Mouse (Mus musculus): ENCODE measurements at regions not wholly inside any gene's neighbourhood (a gene's known extent, or its start where the extent isn't known, plus 50 kb on each side); places are given as distances from the start of the nearest gene placed in this dataset.

- H3K4me3 ChIP-seq (ENCODE audit: low read depth, low read length), result no peak overlapping the region
- 90% methylated on average over 4 of the region's 4 CpGs for WGBS
- no peak for TF ChIP-seq CTCF (IDR thresholded peaks at IDR 0.05)
- TF ChIP-seq EP300 (IDR thresholded peaks at IDR 0.05), result no peak
- H3K36me3 ChIP-seq (ENCODE audit: insufficient read depth, low read length), result no peaks in the 10 kb centered on the region
- no peaks in the 10 kb centered on the region for H3K9me3 ChIP-seq (ENCODE audit: low read length)
- H3K27me3 ChIP-seq (replicated peaks; ENCODE audit: insufficient read depth, low read length), result no peaks in the 10 kb centered on the region
- no peaks in the 10 kb centered on the region for H3K4me1 ChIP-seq (ENCODE audit: insufficient read depth, low read depth, low read length)
- H3K4me2 ChIP-seq (replicated peaks; ENCODE audit: low read depth, low read length), result no peak overlapping the region
- no peak overlapping the region for H3K9ac ChIP-seq (replicated peaks; ENCODE audit: low read depth)
- DNase-seq (ENCODE audit: low spot score), result no peak
- no peak for ATAC-seq
- H3K27ac ChIP-seq (ENCODE audit: low read length), result no peak overlapping the region
Observed at GRCm38 (mm10) chr6:117510026-117510425, 331.0 kb upstream of the Zfp637 start.

- Histone ChIP-seq H3K27ac (ENCODE audit: low read length) (no peak overlapping the region), H3K4me2 (replicated peaks; ENCODE audit: low read depth, low read length) (no peak overlapping the region), H3K4me3 (ENCODE audit: low read depth, low read length) (no peak overlapping the region), H3K36me3 (ENCODE audit: insufficient read depth, low read length) (no peaks in the 10 kb centered on the region), H3K4me1 (ENCODE audit: insufficient read depth, low read depth, low read length) (no peaks in the 10 kb centered on the region), H3K9ac (replicated peaks; ENCODE audit: low read depth) (no peak overlapping the region), H3K27me3 (replicated peaks; ENCODE audit: insufficient read depth, low read length) (no peaks in the 10 kb centered on the region), H3K9me3 (ENCODE audit: low read length) (no peaks in the 10 kb centered on the region)
- peak; percentile 37 for DNase-seq (ENCODE audit: low spot score)
- ATAC-seq, result peak; percentile 63
- peak; percentile 68 for TF ChIP-seq EP300 (IDR thresholded peaks at IDR 0.05)
- no peak for TF ChIP-seq CTCF (IDR thresholded peaks at IDR 0.05)
- WGBS, result 62% methylated on average over 5 of the region's 5 CpGs
Observed at GRCm38 (mm10) chr6:117514831-117515230, 326.1 kb upstream of the Zfp637 start.

GRCm38 (mm10) chr6:117516906-117517305 is 324.1 kb upstream of the Zfp637 start:
- no peak for DNase-seq (ENCODE audit: low spot score)
- Histone ChIP-seq H3K4me1 (ENCODE audit: insufficient read depth, low read depth, low read length) (no peaks in the 10 kb centered on the region), H3K27me3 (replicated peaks; ENCODE audit: insufficient read depth, low read length) (no peaks in the 10 kb centered on the region), H3K36me3 (ENCODE audit: insufficient read depth, low read length) (no peaks in the 10 kb centered on the region), H3K4me2 (replicated peaks; ENCODE audit: low read depth, low read length) (no peak overlapping the region), H3K27ac (ENCODE audit: low read length) (no peak overlapping the region), H3K9me3 (ENCODE audit: low read length) (no peaks in the 10 kb centered on the region), H3K4me3 (ENCODE audit: low read depth, low read length) (no peak overlapping the region), H3K9ac (replicated peaks; ENCODE audit: low read depth) (no peak overlapping the region)
- TF ChIP-seq CTCF (IDR thresholded peaks at IDR 0.05), result no peak
- no peak for TF ChIP-seq EP300 (IDR thresholded peaks at IDR 0.05)
- ATAC-seq, result no peak
- WGBS, result 44% methylated on average over 7 of the region's 7 CpGs

GRCm38 (mm10) chr6:117518939-117519338 is 322.0 kb upstream of the Zfp637 start:
- ATAC-seq (no peak), DNase-seq (ENCODE audit: low spot score) (no peak)
- Histone ChIP-seq H3K9ac (replicated peaks; ENCODE audit: low read depth) (no peak overlapping the region), H3K4me2 (replicated peaks; ENCODE audit: low read depth, low read length) (no peak overlapping the region), H3K36me3 (ENCODE audit: insufficient read depth, low read length) (no peaks in the 10 kb centered on the region), H3K27ac (ENCODE audit: low read length) (no peak overlapping the region), H3K9me3 (ENCODE audit: low read length) (no peaks in the 10 kb centered on the region), H3K27me3 (replicated peaks; ENCODE audit: insufficient read depth, low read length) (no peaks in the 10 kb centered on the region), H3K4me1 (ENCODE audit: insufficient read depth, low read depth, low read length) (no peaks in the 10 kb centered on the region), H3K4me3 (ENCODE audit: low read depth, low read length) (no peak overlapping the region)
- TF ChIP-seq CTCF (IDR thresholded peaks at IDR 0.05) (no peak), EP300 (IDR thresholded peaks at IDR 0.05) (no peak)
- 34% methylated on average over 3 of the region's 3 CpGs for WGBS

GRCm38 (mm10) chr6:117519466-117519865 is 321.5 kb upstream of the Zfp637 start:
- Histone ChIP-seq H3K27me3 (replicated peaks; ENCODE audit: insufficient read depth, low read length) (no peaks in the 10 kb centered on the region), H3K4me2 (replicated peaks; ENCODE audit: low read depth, low read length) (no peak overlapping the region), H3K4me3 (ENCODE audit: low read depth, low read length) (no peak overlapping the region), H3K9ac (replicated peaks; ENCODE audit: low read depth) (no peak overlapping the region), H3K4me1 (ENCODE audit: insufficient read depth, low read depth, low read length) (no peaks in the 10 kb centered on the region), H3K27ac (ENCODE audit: low read length) (no peak overlapping the region), H3K36me3 (ENCODE audit: insufficient read depth, low read length) (no peaks in the 10 kb centered on the region), H3K9me3 (ENCODE audit: low read length) (no peaks in the 10 kb centered on the region)
- WGBS, result 87% methylated on average over 1 of the region's 1 CpGs
- DNase-seq (ENCODE audit: low spot score) (no peak), ATAC-seq (no peak)
- TF ChIP-seq CTCF (IDR thresholded peaks at IDR 0.05), result no peak
- TF ChIP-seq EP300 (IDR thresholded peaks at IDR 0.05), result no peak

GRCm38 (mm10) chr6:117526161-117526935 is 314.6 kb upstream of the Zfp637 start:
- Histone ChIP-seq H3K27me3 (replicated peaks; ENCODE audit: insufficient read depth, low read length) (no peaks in the 10 kb centered on the region), H3K4me1 (ENCODE audit: insufficient read depth, low read depth, low read length) (no peaks in the 10 kb centered on the region), H3K36me3 (ENCODE audit: insufficient read depth, low read length) (no peaks in the 10 kb centered on the region), H3K4me3 (ENCODE audit: low read depth, low read length) (no peak overlapping the region), H3K27ac (ENCODE audit: low read length) (no peak overlapping the region), H3K9ac (replicated peaks; ENCODE audit: low read depth) (no peak overlapping the region), H3K4me2 (replicated peaks; ENCODE audit: low read depth, low read length) (no peak overlapping the region), H3K9me3 (ENCODE audit: low read length) (no peaks in the 10 kb centered on the region)
- 35% methylated on average over 22 of the region's 22 CpGs for WGBS
- TF ChIP-seq CTCF (IDR thresholded peaks at IDR 0.05) (no peak), EP300 (IDR thresholded peaks at IDR 0.05) (no peak)
- DNase-seq (ENCODE audit: low spot score) (peak; percentile 58), ATAC-seq (peak; percentile 59)

Measured in lung, postnatal 0 days (tissue).